In the genomic region with DNA sequence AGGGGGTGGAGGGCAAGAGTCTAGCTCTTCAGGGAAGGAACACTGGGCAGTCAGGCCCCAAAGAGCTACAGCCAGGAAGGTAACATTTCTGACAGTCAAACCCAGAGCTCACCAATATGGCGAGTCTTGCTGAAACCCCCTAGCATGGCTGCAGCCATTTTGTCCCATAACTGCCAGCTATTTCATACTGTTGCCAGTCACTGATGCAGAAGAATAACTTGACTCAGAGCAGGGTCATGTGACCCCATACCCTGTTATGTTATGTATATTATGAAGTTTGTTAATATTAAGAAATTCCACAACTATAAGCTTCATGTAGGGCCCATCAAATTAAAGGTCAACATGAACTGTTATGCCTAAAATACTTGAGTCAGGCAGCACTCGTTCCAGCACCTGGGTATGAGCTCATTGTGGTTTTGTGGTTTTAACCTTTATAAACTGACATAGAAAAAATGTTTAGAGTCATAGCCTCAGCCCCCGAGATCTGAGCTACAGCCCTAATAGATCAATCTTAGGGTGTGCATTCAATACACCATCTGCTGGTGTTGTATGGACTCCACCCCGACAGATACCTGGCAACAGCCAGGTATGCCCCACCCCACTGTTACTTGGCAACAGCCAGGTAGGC, we compare ENCODE assay signal across 15 mouse cellular contexts. TPM values are rescaled to one million over a fixed set of nuclear protein-coding genes. Genes with fewer than 3 reads are reported as not detected.
A peak's percentile ranks its signal among the peaks of the same experiment; 100 is the strongest.
DNase-seq lines count a peak whose midpoint lies in the region; ATAC-seq and TF ChIP-seq lines count a peak whose summit lies in the region.
"Had no signal": no experiment of that assay in that cellular context is flagged by ENCODE, and none has a peak within 500 bp of the region (broad histone marks: within the 10 kb centered on the region; RNA-seq: fewer than 3 reads in every experiment).

No protein-coding gene starts in this region.

- TF ChIP-seq POLR2A in bone marrow, adult 2 months (IDR thresholded peaks at IDR 0.05; ENCODE audit: borderline replicate concordance, control insufficient read depth, low read depth, low read length): no peak

- H3K4me2 ChIP-seq in forebrain, embryonic 12.5 days: no peak overlapping the region
- H3K4me2 ChIP-seq: lung, embryonic 15.5 days had no signal

- WGBS in bone marrow, adult 2 months: 33% methylated on average over 4 of the region's 4 CpGs
- WGBS in forebrain, embryonic 12.5 days: 80% methylated on average over 4 of the region's 4 CpGs

- H3K4me1 ChIP-seq in bone marrow, adult 2 months (ENCODE audit: control insufficient read depth, insufficient read depth, low read length): peaks cover 1% of the 10 kb centered on the region; the same call in 1 of the 2 replicates
- H3K4me1 ChIP-seq in forebrain, embryonic 12.5 days: peaks cover 19% of the 10 kb centered on the region

- peaks cover 35% of the 10 kb centered on the region for H3K27me3 ChIP-seq in forebrain, embryonic 12.5 days

- ATAC-seq in neutrophil, adult 5-6 weeks (ENCODE audit: extremely low read depth, insufficient number of reproducible peaks, low FRiP score, poor library complexity, severe bottlenecking): peak; percentile 74
- no peak for ATAC-seq in forebrain, embryonic 12.5 days (ENCODE audit: low FRiP score)
- ATAC-seq: forebrain, embryonic 16.5 days; hindbrain, embryonic 16.5 days had no signal

- TF ChIP-seq CTCF in bone marrow, adult 2 months (IDR thresholded peaks at IDR 0.05; ENCODE audit: control insufficient read depth, insufficient read depth, low read length): no peak

- no peaks in the 10 kb centered on the region for H3K36me3 ChIP-seq in forebrain, embryonic 12.5 days (replicated peaks)
- H3K36me3 ChIP-seq: lung, embryonic 15.5 days had no signal

- H3K9me3 ChIP-seq in forebrain, embryonic 12.5 days: no peaks in the 10 kb centered on the region
- H3K9me3 ChIP-seq: lung, embryonic 15.5 days had no signal

- DNase-seq in spleen, postnatal 36 days (ENCODE audit: low spot score in 2 of 2): peak; percentile 60 to 66
- DNase-seq in spleen, postnatal 10 days (ENCODE audit: low spot score in 2 of 2): no peak
- peak; percentile 53 for DNase-seq in CD4-positive helper T cell, adult 2 months (ENCODE audit: low read depth, low spot score)
- DNase-seq in embryo, embryonic 11 days: no peak
- DNase-seq in lung, postnatal 25 days (ENCODE audit: low spot score): no peak
- DNase-seq: adrenal gland, adult 8-10 months; cerebellum, adult 8-10 months; heart, postnatal 14 days; layer of hippocampus, postnatal 36 days had no signal

- no peak overlapping the region for H3K9ac ChIP-seq in forebrain, embryonic 12.5 days
- H3K9ac ChIP-seq: lung, embryonic 15.5 days had no signal

- H3K27ac ChIP-seq in bone marrow, adult 2 months (ENCODE audit: control insufficient read depth, insufficient read depth, low read depth, low read length, poor library complexity): 0 out of 2 replicates have a peak overlapping the region, but pooled peaks have one; percentile 32
- no peak overlapping the region for H3K27ac ChIP-seq in forebrain, embryonic 12.5 days
- H3K27ac ChIP-seq: lung, embryonic 15.5 days had no signal

- no peak overlapping the region for H3K4me3 ChIP-seq in bone marrow, adult 2 months (replicated peaks; ENCODE audit: control insufficient read depth, low read depth, low read length)
- H3K4me3 ChIP-seq in forebrain, embryonic 12.5 days (replicated peaks): no peak overlapping the region
- H3K4me3 ChIP-seq: lung, embryonic 15.5 days had no signal

RNA-seq across cellular contexts. Expression of gene Parp1, which starts 22.7 kb away (rescaled TPM):
- polyA plus RNA-seq in bone marrow, adult 2 months (2011; ENCODE audit: insufficient read depth, insufficient read length, low replicate concordance, missing spikeins): 22.0 and 57.7 TPM in 2 replicates
- 195 and 202 TPM in 2 replicates for total RNA-seq in neutrophil, adult 5-6 weeks (2017)
- 241 and 255 TPM in 2 replicates for polyA plus RNA-seq in forebrain, embryonic 12.5 days (2016; fragmentation: Nextera tagmentation; extraction: Ambion mirVana)

Comparison
In these comparisons a context has a peak if more than half of its experiments do, and no peak if none do; other contexts are left out.
1. DNase-seq: peak in spleen, postnatal 36 days (2 of 2) and CD4-positive helper T cell, adult 2 months (single experiment); none in spleen, postnatal 10 days (0 of 2), embryo, embryonic 11 days (single experiment) and lung, postnatal 25 days (single experiment).